Mouse (Mus musculus) hindbrain, embryonic 13.5 days (tissue): Measurements from ENCODE around the gene Mfsd4a. TPM values are rescaled to one million over a fixed set of nuclear protein-coding genes. Genes with fewer than 3 reads are reported as not detected.

ENCODE experiments used
- ATAC-seq: fragments of 200-750 bp; cut with Nextera tagmentation; 2 replicates; pipeline ENCODE4 v1.8.0; 2017; ENCODE audit warnings: moderate TSS enrichment; ENCODE audit not compliant: low FRiP score
- H3K27ac ChIP-seq: fragments of 300-500 bp; sonication (generic); 2 replicates; pipeline ENCODE4 v1.5.1; 2015; ENCODE audit warnings: inconsistent platforms, mild to moderate bottlenecking, moderate library complexity
- H3K27me3 ChIP-seq: fragments of 300-500 bp; sonication (generic); 2 replicates; pipeline ENCODE4 v1.6.1; 2015; ENCODE audit warnings: mild to moderate bottlenecking, inconsistent platforms
- H3K36me3 ChIP-seq: fragments of 300-500 bp; sonication (generic); 2 replicates; pipeline ENCODE4 v1.6.1; 2015; ENCODE audit warnings: mild to moderate bottlenecking, inconsistent platforms
- H3K4me1 ChIP-seq: fragments of 300-500 bp; sonication (generic); replicated peaks from 2 replicates; pipeline ENCODE4 v1.6.1; 2015; ENCODE audit warnings: inconsistent platforms
- H3K4me2 ChIP-seq: fragments of 300-500 bp; sonication (generic); 2 replicates; pipeline ENCODE4 v1.6.1; 2015; ENCODE audit warnings: inconsistent platforms, mild to moderate bottlenecking, moderate library complexity
- H3K4me3 ChIP-seq: fragments of 300-500 bp; sonication (generic); 2 replicates; pipeline ENCODE4 v1.5.1; 2015; ENCODE audit warnings: mild to moderate bottlenecking, inconsistent platforms
- H3K9ac ChIP-seq: fragments of 300-500 bp; sonication (generic); 2 replicates; pipeline ENCODE4 v1.6.1; 2015; ENCODE audit warnings: mild to moderate bottlenecking, inconsistent platforms
- H3K9me3 ChIP-seq: fragments of 300-500 bp; sonication (generic); 2 replicates; pipeline ENCODE4 v1.6.1; 2016; ENCODE audit warnings: inconsistent platforms
- WGBS: fragments of 180-500 bp; shearing (Covaris S2); methylation state at CpG from one replicate; pipeline ENCODE4 v1.1.7; 2015; 5-methylcytosine and 5-hydroxymethylcytosine counted together
- polyA plus RNA-seq: library from polyadenylated mRNA; unstranded; fragments of >200 nt; fragmentation: Nextera tagmentation; extraction: Ambion mirVana; gene quantifications from 2 replicates; pipeline ENCODE4 v1.2.1, GENCODE M21; 2015

The Mfsd4a gene
- polyA plus RNA-seq, 1 experiment from 2014 or later: 7.2 TPM

DNA sequence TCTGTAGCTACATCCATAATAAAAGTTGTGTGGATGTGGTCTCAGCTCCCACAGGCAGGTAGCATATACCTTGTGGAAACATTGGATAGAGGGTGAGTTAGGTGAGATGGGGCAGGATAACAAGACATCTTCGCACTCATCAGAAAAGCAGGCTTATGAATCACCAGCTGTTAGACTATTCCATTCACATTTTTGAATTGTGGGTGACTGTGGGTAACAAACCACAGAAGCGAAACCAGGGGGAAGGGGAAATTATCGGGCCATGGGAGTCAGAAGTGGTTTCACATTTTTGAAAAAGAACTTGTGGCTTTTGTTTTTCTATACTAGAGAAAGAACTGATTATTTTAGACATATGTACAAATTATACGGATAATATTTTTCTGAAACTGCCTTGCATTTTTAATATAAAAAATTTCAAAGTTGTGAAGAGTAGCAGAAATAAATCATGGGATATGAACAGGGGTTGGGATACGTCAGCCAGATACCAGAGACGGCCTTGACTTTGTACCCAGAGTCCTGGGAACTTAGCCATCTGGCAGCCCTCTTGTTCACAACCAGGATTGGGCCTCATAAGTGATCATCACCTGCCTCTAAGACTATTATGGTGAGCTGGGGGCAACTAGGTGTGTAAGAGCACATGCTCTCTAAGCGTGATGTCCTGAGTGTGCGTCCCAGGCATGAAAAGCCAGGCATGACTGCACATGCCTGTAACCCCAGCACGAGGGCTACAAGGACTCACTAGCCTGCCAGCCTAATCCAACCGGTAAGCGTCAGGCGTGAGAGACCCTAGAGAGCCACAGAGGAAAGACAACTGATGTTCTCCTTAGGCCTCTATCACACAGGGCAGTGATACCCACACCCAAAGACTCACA lies 74.5 kb downstream of the Mfsd4a start:
- no peaks in the 10 kb centered on the region for H3K36me3 ChIP-seq
- whole genome bisulfite sequencing: 86% methylated on average over 12 of the region's 12 CpGs
- H3K4me1 ChIP-seq: no peaks in the 10 kb centered on the region
- no peak overlapping the region for H3K4me2 ChIP-seq
- H3K27me3 ChIP-seq: no peaks in the 10 kb centered on the region
- no peak overlapping the region for H3K27ac ChIP-seq
- no peaks in the 10 kb centered on the region for H3K9me3 ChIP-seq
- no peak for ATAC-seq
- H3K4me3 ChIP-seq: no peak overlapping the region
- no peak overlapping the region for H3K9ac ChIP-seq

DNA sequence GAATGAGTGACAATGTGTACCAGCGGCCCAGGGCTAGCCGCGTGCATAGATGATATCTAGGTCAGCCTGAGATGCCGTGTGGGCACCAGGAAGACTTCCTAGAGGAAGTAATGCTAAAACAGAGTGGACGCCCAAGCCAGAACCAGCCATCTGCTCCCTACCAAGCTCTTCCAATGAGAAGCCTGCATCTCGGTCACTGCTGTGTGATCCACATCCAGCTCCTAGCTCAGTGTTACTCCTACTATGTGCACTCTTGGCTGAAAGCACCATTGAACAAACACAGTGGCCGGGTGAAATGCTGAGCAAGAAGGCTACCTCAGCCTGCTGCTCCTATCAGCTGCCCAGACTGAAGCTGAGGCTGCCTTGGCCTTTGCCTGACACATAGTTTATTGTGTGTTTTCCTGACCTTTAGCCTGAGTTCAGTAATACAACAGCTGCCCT lies 75.3 kb downstream of the Mfsd4a start:
- no peak overlapping the region for H3K27ac ChIP-seq
- H3K4me1 ChIP-seq: no peaks in the 10 kb centered on the region
- no peaks in the 10 kb centered on the region for H3K9me3 ChIP-seq
- H3K4me2 ChIP-seq: no peak overlapping the region
- H3K4me3 ChIP-seq: no peak overlapping the region
- 87% methylated on average over 7 of the region's 7 CpGs for WGBS
- no peaks in the 10 kb centered on the region for H3K36me3 ChIP-seq
- no peaks in the 10 kb centered on the region for H3K27me3 ChIP-seq
- no peak for ATAC-seq
- H3K9ac ChIP-seq: no peak overlapping the region

- H3K9ac ChIP-seq: no peak overlapping the region
- 95% methylated on average over 9 of the region's 9 CpGs for WGBS
- H3K27ac ChIP-seq: no peak overlapping the region
- no peaks in the 10 kb centered on the region for H3K4me1 ChIP-seq
- no peaks in the 10 kb centered on the region for H3K36me3 ChIP-seq
- no peak for ATAC-seq
- no peaks in the 10 kb centered on the region for H3K27me3 ChIP-seq
- H3K4me3 ChIP-seq: no peak overlapping the region
- H3K4me2 ChIP-seq: no peak overlapping the region
- H3K9me3 ChIP-seq: no peaks in the 10 kb centered on the region
These were observed 77.6 kb downstream of the Mfsd4a start for GRCm38 (mm10) chr1:131990083-131990760.

GRCm38 (mm10) chr1:131989476-131989875 lies 78.4 kb downstream of the Mfsd4a start:
- no peaks in the 10 kb centered on the region for H3K36me3 ChIP-seq
- 74% methylated on average over 3 of the region's 4 CpGs for WGBS
- no peak overlapping the region for H3K9ac ChIP-seq
- H3K4me2 ChIP-seq: no peak overlapping the region
- no peak for ATAC-seq
- no peaks in the 10 kb centered on the region for H3K9me3 ChIP-seq
- no peak overlapping the region for H3K4me3 ChIP-seq
- H3K27ac ChIP-seq: no peak overlapping the region
- H3K4me1 ChIP-seq: no peaks in the 10 kb centered on the region
- H3K27me3 ChIP-seq: no peaks in the 10 kb centered on the region

GRCm38 (mm10) chr1:131987432-131987831 lies 80.4 kb downstream of the Mfsd4a start:
- Histone ChIP-seq H3K4me3 (no peak overlapping the region), H3K9ac (no peak overlapping the region), H3K4me1 (no peaks in the 10 kb centered on the region), H3K36me3 (no peaks in the 10 kb centered on the region), H3K4me2 (no peak overlapping the region), H3K27ac (no peak overlapping the region), H3K27me3 (no peaks in the 10 kb centered on the region), H3K9me3 (no peaks in the 10 kb centered on the region)
- ATAC-seq: no peak
- WGBS: 76% methylated on average over 15 of the region's 15 CpGs

DNA sequence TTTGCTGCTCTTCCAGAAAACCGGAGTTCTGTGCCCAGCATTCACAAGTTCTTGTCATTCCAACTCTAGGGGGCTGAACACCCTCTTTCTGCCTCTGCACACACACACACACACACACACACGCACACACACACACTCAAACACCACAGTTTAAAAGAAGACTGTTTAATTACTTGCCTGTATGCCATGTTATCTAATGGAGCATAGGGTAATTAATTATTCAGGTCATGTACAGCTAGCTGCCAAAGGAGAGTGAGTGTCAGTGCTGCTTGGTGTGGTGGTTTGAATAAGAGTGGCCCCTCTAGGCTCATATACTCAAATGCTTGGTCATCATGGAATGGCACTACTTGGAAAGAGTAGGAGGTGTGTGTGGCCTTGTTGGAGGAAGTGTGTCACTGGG lies 84.1 kb downstream of the Mfsd4a start:
- no peak for ATAC-seq
- Histone ChIP-seq H3K4me3 (no peak overlapping the region), H3K9me3 (no peaks in the 10 kb centered on the region), H3K4me2 (no peak overlapping the region), H3K9ac (no peak overlapping the region), H3K4me1 (0 out of 2 replicates have a peak, but pooled peaks cover 2% of the 10 kb centered on the region), H3K36me3 (no peaks in the 10 kb centered on the region), H3K27ac (no peak overlapping the region), H3K27me3 (no peaks in the 10 kb centered on the region)
- WGBS: 79% methylated on average over 2 of the region's 2 CpGs

GRCm38 (mm10) chr1:131982907-131983306 lies 85.0 kb downstream of the Mfsd4a start:
- no peak overlapping the region for H3K4me3 ChIP-seq
- no peaks in the 10 kb centered on the region for H3K9me3 ChIP-seq
- H3K27me3 ChIP-seq: no peaks in the 10 kb centered on the region
- no peak overlapping the region for H3K27ac ChIP-seq
- no peaks in the 10 kb centered on the region for H3K36me3 ChIP-seq
- 25% methylated on average over 5 of the region's 5 CpGs for WGBS
- peak; percentile 62; the same call in 1 of the 2 replicates for ATAC-seq
- no peak overlapping the region for H3K4me2 ChIP-seq
- H3K4me1 ChIP-seq: 0 out of 2 replicates have a peak, but pooled peaks cover 2% of the 10 kb centered on the region
- no peak overlapping the region for H3K9ac ChIP-seq

- H3K4me1 ChIP-seq: 0 out of 2 replicates have a peak, but pooled peaks cover 2% of the 10 kb centered on the region
- peak; percentile 82 for ATAC-seq
- no peak overlapping the region for H3K27ac ChIP-seq
- H3K9ac ChIP-seq: no peak overlapping the region
- H3K9me3 ChIP-seq: no peaks in the 10 kb centered on the region
- H3K4me2 ChIP-seq: no peak overlapping the region
- no peak overlapping the region for H3K4me3 ChIP-seq
- no peaks in the 10 kb centered on the region for H3K36me3 ChIP-seq
- 49% methylated on average over 12 of the region's 12 CpGs for WGBS
- H3K27me3 ChIP-seq: no peaks in the 10 kb centered on the region
These were observed 86.4 kb downstream of the Mfsd4a start for GRCm38 (mm10) chr1:131981378-131982013.

DNA sequence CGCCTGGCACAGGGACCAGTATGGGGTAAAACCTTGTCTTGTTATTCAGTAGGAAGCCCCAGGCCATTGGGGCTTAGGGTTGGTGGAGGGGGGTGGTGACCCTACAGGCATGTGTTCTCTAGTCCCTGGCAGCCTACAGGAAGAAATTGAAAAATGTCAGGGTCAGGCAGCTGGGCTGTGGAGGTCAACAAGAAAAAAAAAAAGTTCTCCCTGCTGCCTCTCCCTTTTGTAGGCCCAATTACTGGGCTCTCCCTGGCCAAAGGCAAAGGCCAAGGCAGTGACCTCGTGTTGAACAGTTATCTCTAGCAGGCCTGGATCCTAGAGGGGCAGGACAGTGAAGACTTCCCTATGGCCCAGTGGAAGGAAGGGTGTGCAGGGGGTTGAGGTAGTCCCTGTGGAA lies 87.4 kb downstream of the Mfsd4a start:
- ATAC-seq: no peak
- H3K4me1 ChIP-seq: peaks cover 12% of the 10 kb centered on the region; the same call in 1 of the 2 replicates
- no peaks in the 10 kb centered on the region for H3K9me3 ChIP-seq
- no peak overlapping the region for H3K9ac ChIP-seq
- no peak overlapping the region for H3K4me2 ChIP-seq
- H3K36me3 ChIP-seq: no peaks in the 10 kb centered on the region
- H3K27me3 ChIP-seq: no peaks in the 10 kb centered on the region
- H3K4me3 ChIP-seq: no peak overlapping the region
- 14% methylated on average over 2 of the region's 2 CpGs for WGBS
- no peak overlapping the region for H3K27ac ChIP-seq

GRCm38 (mm10) chr1:131976886-131977285 lies 91.0 kb downstream of the Mfsd4a start:
- ATAC-seq: no peak
- Histone ChIP-seq H3K9ac (no peak overlapping the region), H3K27me3 (0 out of 2 replicates have a peak, but pooled peaks cover 11% of the 10 kb centered on the region), H3K4me2 (no peak overlapping the region), H3K4me1 (peaks cover 29% of the 10 kb centered on the region), H3K4me3 (no peak overlapping the region), H3K36me3 (no peaks in the 10 kb centered on the region), H3K9me3 (no peaks in the 10 kb centered on the region), H3K27ac (no peak overlapping the region)
- 83% methylated on average over 5 of the region's 5 CpGs for WGBS

GRCm38 (mm10) chr1:131973991-131974390 lies 93.9 kb downstream of the Mfsd4a start:
- H3K9ac ChIP-seq: no peak overlapping the region
- H3K27me3 ChIP-seq: 0 out of 2 replicates have a peak, but pooled peaks cover 17% of the 10 kb centered on the region
- H3K4me3 ChIP-seq: no peak overlapping the region
- H3K9me3 ChIP-seq: no peaks in the 10 kb centered on the region
- WGBS: 80% methylated on average over 6 of the region's 6 CpGs
- no peak overlapping the region for H3K27ac ChIP-seq
- H3K4me2 ChIP-seq: no peak overlapping the region
- no peak for ATAC-seq
- peaks cover 43% of the 10 kb centered on the region for H3K4me1 ChIP-seq
- no peaks in the 10 kb centered on the region for H3K36me3 ChIP-seq
